Mouse (Mus musculus) lung, postnatal 0 days (tissue): ENCODE measurements at regions not wholly inside any gene's neighbourhood (a gene's known extent, or its start where the extent isn't known, plus 50 kb on each side); places are given as distances from the start of the nearest gene placed in this dataset.

Source experiments
- ATAC-seq: fragments of 200-750 bp; cut with Nextera tagmentation; 2 replicates; pipeline ENCODE4 v1.8.0; 2017; ENCODE audit warnings: moderate library complexity
- DNase-seq: peaks from one replicate; pipeline ENCODE4 v3.0.0-alpha.2; 2016; ENCODE audit warnings: low spot score
- H3K27ac ChIP-seq: fragments of 300-500 bp; sonication (generic); 2 replicates; pipeline ENCODE4 v1.5.1; 2014; ENCODE audit warnings: antibody characterized with exemption, mild to moderate bottlenecking, low read length, mixed read lengths
- H3K27me3 ChIP-seq: fragments of 300-500 bp; sonication (generic); replicated peaks from 2 replicates; pipeline ENCODE4 v1.6.1; 2014; ENCODE audit warnings: low read length, mixed read lengths; ENCODE audit not compliant: insufficient read depth
- H3K36me3 ChIP-seq: fragments of 300-500 bp; sonication (generic); 2 replicates; pipeline ENCODE4 v1.6.1; 2014; ENCODE audit warnings: low read length, mixed read lengths; ENCODE audit not compliant: insufficient read depth
- H3K4me1 ChIP-seq: fragments of 300-500 bp; sonication (generic); 2 replicates; pipeline ENCODE4 v1.6.1; 2014; ENCODE audit warnings: antibody characterized with exemption, low read depth, low read length, mixed read lengths; ENCODE audit not compliant: insufficient read depth
- H3K4me2 ChIP-seq: fragments of 300-500 bp; sonication (generic); replicated peaks from 2 replicates; pipeline ENCODE4 v1.6.1; 2014; ENCODE audit warnings: low read depth, mild to moderate bottlenecking, low read length, moderate library complexity, mixed read lengths
- H3K4me3 ChIP-seq: fragments of 300-500 bp; sonication (generic); 2 replicates; pipeline ENCODE4 v1.5.1; 2014; ENCODE audit warnings: low read depth, low read length
- H3K9ac ChIP-seq: fragments of 300-500 bp; sonication (generic); replicated peaks from 2 replicates; pipeline ENCODE4 v1.6.1; 2014; ENCODE audit warnings: low read depth, mild to moderate bottlenecking
- H3K9me3 ChIP-seq: fragments of 300-500 bp; sonication (generic); 2 replicates; pipeline ENCODE4 v1.6.1; 2016; ENCODE audit warnings: low read length, mixed read lengths
- CTCF ChIP-seq: IDR thresholded peaks from 2 replicates; pipeline ENCODE4 v1.5.1; 2016; ENCODE audit warnings: antibody characterized with exemption, mild to moderate bottlenecking
- EP300 ChIP-seq: IDR thresholded peaks from 2 replicates; pipeline ENCODE4 v1.6.1; 2016; ENCODE audit warnings: antibody characterized with exemption, mild to moderate bottlenecking, control low read depth
- WGBS: fragments of 180-500 bp; shearing (Covaris S2); extraction: QIAGEN DNeasy Blood & Tissue Kit; methylation state at CpG from one replicate; pipeline ENCODE4 v1.1.7; 2014; 5-methylcytosine and 5-hydroxymethylcytosine counted together

GRCm38 (mm10) chr5:51168206-51168605 is 399.3 kb downstream of the Ppargc1a start:
- DNase-seq, result no peak
- 27% methylated on average over 6 of the region's 6 CpGs for WGBS
- Histone ChIP-seq H3K27me3 (no peaks in the 10 kb centered on the region), H3K9ac (no peak overlapping the region), H3K36me3 (no peaks in the 10 kb centered on the region), H3K4me3 (no peak overlapping the region), H3K27ac (no peak overlapping the region), H3K9me3 (no peaks in the 10 kb centered on the region), H3K4me2 (no peak overlapping the region), H3K4me1 (no peaks in the 10 kb centered on the region)
- ATAC-seq, result no peak
- TF ChIP-seq CTCF, result no peak
- TF ChIP-seq EP300, result no peak

- H3K9me3 ChIP-seq, result no peaks in the 10 kb centered on the region
- WGBS, result 37% methylated on average over 3 of the region's 3 CpGs
- no peaks in the 10 kb centered on the region for H3K27me3 ChIP-seq
- TF ChIP-seq EP300 (no peak), CTCF (no peak)
- H3K36me3 ChIP-seq, result no peaks in the 10 kb centered on the region
- H3K4me2 ChIP-seq, result no peak overlapping the region
- no peak overlapping the region for H3K27ac ChIP-seq
- no peaks in the 10 kb centered on the region for H3K4me1 ChIP-seq
- no peak overlapping the region for H3K9ac ChIP-seq
- ATAC-seq (no peak), DNase-seq (no peak)
- H3K4me3 ChIP-seq, result no peak overlapping the region
These were observed 410.6 kb downstream of the Ppargc1a start for GRCm38 (mm10) chr5:51156901-51157300.

- Histone ChIP-seq H3K27ac (no peak overlapping the region), H3K36me3 (no peaks in the 10 kb centered on the region), H3K4me3 (no peak overlapping the region), H3K9ac (no peak overlapping the region), H3K9me3 (no peaks in the 10 kb centered on the region), H3K4me2 (no peak overlapping the region), H3K4me1 (no peaks in the 10 kb centered on the region), H3K27me3 (no peaks in the 10 kb centered on the region)
- DNase-seq (no peak), ATAC-seq (no peak)
- WGBS, result 63% methylated on average over 4 of the region's 4 CpGs
- TF ChIP-seq EP300, result no peak
- TF ChIP-seq CTCF, result no peak
These were observed 422.7 kb downstream of the Ppargc1a start for GRCm38 (mm10) chr5:51144842-51145241.

GRCm38 (mm10) chr5:51125091-51125490 is 442.4 kb downstream of the Ppargc1a start:
- Histone ChIP-seq H3K9ac (no peak overlapping the region), H3K4me3 (no peak overlapping the region), H3K4me1 (no peaks in the 10 kb centered on the region), H3K36me3 (no peaks in the 10 kb centered on the region), H3K27ac (no peak overlapping the region), H3K27me3 (no peaks in the 10 kb centered on the region), H3K9me3 (no peaks in the 10 kb centered on the region), H3K4me2 (no peak overlapping the region)
- TF ChIP-seq CTCF, result no peak
- TF ChIP-seq EP300, result no peak
- ATAC-seq (no peak), DNase-seq (no peak)
- WGBS, result 70% methylated on average over 6 of the region's 6 CpGs

- Histone ChIP-seq H3K27me3 (no peaks in the 10 kb centered on the region), H3K36me3 (no peaks in the 10 kb centered on the region), H3K4me1 (no peaks in the 10 kb centered on the region), H3K9me3 (no peaks in the 10 kb centered on the region), H3K4me3 (no peak overlapping the region), H3K4me2 (no peak overlapping the region), H3K9ac (no peak overlapping the region), H3K27ac (no peak overlapping the region)
- ATAC-seq (no peak), DNase-seq (no peak)
- 60% methylated on average over 4 of the region's 4 CpGs for WGBS
- no peak for TF ChIP-seq EP300
- no peak for TF ChIP-seq CTCF
These were observed 457.5 kb downstream of the Ppargc1a start for GRCm38 (mm10) chr5:51110006-51110405.

- TF ChIP-seq CTCF, result no peak
- TF ChIP-seq EP300, result no peak
- H3K4me2 ChIP-seq, result no peak overlapping the region
- H3K4me1 ChIP-seq, result no peaks in the 10 kb centered on the region
- DNase-seq (no peak), ATAC-seq (no peak)
- no peaks in the 10 kb centered on the region for H3K36me3 ChIP-seq
- no peaks in the 10 kb centered on the region for H3K9me3 ChIP-seq
- 65% methylated on average over 1 of the region's 1 CpGs for WGBS
- H3K9ac ChIP-seq, result no peak overlapping the region
- no peaks in the 10 kb centered on the region for H3K27me3 ChIP-seq
- no peak overlapping the region for H3K27ac ChIP-seq
- no peak overlapping the region for H3K4me3 ChIP-seq
These were observed 458.8 kb downstream of the Ppargc1a start for GRCm38 (mm10) chr5:51108737-51109136.

- Histone ChIP-seq H3K9me3 (no peaks in the 10 kb centered on the region), H3K36me3 (no peaks in the 10 kb centered on the region), H3K4me1 (no peaks in the 10 kb centered on the region), H3K4me2 (no peak overlapping the region), H3K9ac (no peak overlapping the region), H3K4me3 (no peak overlapping the region), H3K27me3 (no peaks in the 10 kb centered on the region), H3K27ac (no peak overlapping the region)
- ATAC-seq (no peak), DNase-seq (no peak)
- TF ChIP-seq EP300 (no peak), CTCF (no peak)
- 56% methylated on average over 1 of the region's 1 CpGs for WGBS
These were observed 459.3 kb downstream of the Ppargc1a start for GRCm38 (mm10) chr5:51108181-51108580.
